Mouse (Mus musculus) hindbrain, embryonic 10.5 days (tissue): Measurements from ENCODE around the gene Ifnar2. TPM values are rescaled to one million over a fixed set of nuclear protein-coding genes. Genes with fewer than 3 reads are reported as not detected.
A peak's percentile ranks its signal among the peaks of the same experiment; 100 is the strongest.
"Not testable (repeated sequence)": the region's sequence is repeated elsewhere in the genome, so short reads cannot be mapped to it uniquely, and the experiment has no call there.

Experiments
- DNase-seq: peaks from one replicate; pipeline ENCODE4 v3.0.0-alpha.2; 2017; ENCODE audit warnings: low spot score
- H3K27ac ChIP-seq: fragments of 300-500 bp; sonication (generic); 2 replicates; pipeline ENCODE4 v1.5.1; 2016; ENCODE audit warnings: mild to moderate bottlenecking, moderate library complexity
- H3K27me3 ChIP-seq: fragments of 300-500 bp; sonication (generic); 2 replicates; pipeline ENCODE4 v1.6.1; 2016; ENCODE audit warnings: mild to moderate bottlenecking; ENCODE audit not compliant: poor library complexity, insufficient read depth, severe bottlenecking
- H3K36me3 ChIP-seq: fragments of 300-500 bp; sonication (generic); 2 replicates; pipeline ENCODE4 v1.6.1; 2016; ENCODE audit warnings: mild to moderate bottlenecking, moderate library complexity
- H3K4me1 ChIP-seq: fragments of 300-500 bp; sonication (generic); replicated peaks from 2 replicates; pipeline ENCODE4 v1.6.1; 2016; ENCODE audit warnings: mild to moderate bottlenecking
- H3K4me3 ChIP-seq: fragments of 300-500 bp; sonication (generic); 2 replicates; pipeline ENCODE4 v1.5.1; 2016; ENCODE audit warnings: mild to moderate bottlenecking, moderate library complexity
- H3K9me3 ChIP-seq: fragments of 300-500 bp; sonication (generic); 2 replicates; pipeline ENCODE4 v1.6.1; 2016; ENCODE audit warnings: mild to moderate bottlenecking, moderate library complexity
- WGBS: fragments of 180-500 bp; shearing (Covaris S2); methylation state at CpG from one replicate; pipeline ENCODE4 v1.1.7; 2016; 5-methylcytosine and 5-hydroxymethylcytosine counted together
- polyA plus RNA-seq: library from polyadenylated mRNA; unstranded; fragments of >200 nt; fragmentation: Nextera tagmentation; extraction: Ambion mirVana; gene quantifications from 2 replicates; pipeline ENCODE4 v1.2.1, GENCODE M21; 2016

Ifnar2 gene
- polyA plus RNA-seq, 1 experiment from 2014 or later: 29.3 TPM

DNA sequence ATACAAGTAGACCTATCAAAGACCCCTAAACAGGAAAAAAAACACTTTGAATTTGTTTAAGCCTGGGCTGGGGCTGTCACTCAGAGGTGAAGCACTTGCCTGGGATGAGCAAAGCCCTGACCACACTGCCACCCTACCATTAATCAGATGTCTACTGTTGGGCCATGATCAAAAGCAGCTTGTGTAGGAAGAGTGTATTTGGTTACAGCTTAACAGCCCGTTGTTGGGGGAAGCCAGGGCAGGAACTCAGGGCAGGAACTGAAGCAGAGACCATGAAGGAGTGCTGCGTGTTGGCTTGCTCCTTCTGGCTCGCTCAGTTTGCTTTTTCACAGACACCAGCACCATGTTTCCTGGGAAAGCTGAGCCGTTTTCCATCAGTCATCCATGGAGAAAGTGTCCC is 54.0 kb downstream of the Ifnar2 start:
- no peaks in the 10 kb centered on the region for H3K36me3 ChIP-seq
- no peaks in the 10 kb centered on the region for H3K27me3 ChIP-seq
- no peak overlapping the region for H3K27ac ChIP-seq
- WGBS: 88% methylated on average over 4 of the region's 4 CpGs
- H3K9me3 ChIP-seq: no peaks in the 10 kb centered on the region; the same call in 1 of the 2 replicates
- no peak for DNase-seq
- H3K4me3 ChIP-seq: no peak overlapping the region
- no peaks in the 10 kb centered on the region for H3K4me1 ChIP-seq

DNA sequence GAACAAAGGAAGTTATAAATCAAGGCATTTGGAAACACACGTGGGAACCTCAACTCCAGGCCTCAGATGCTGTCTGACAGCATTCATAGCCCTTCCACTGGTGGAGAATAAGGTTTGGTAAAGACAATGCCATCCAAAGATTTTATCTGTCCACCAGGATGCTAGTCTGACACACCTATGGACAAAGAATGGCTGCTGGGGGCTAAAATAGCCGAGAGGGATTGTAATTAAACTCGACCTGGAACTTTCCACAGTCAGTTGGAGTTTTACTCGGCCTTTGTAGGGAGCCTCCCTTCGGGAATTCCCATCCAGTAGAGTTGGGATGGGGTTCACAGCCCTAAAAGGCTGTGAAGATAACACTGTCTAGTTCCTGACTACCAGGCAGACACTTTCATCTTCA is 54.9 kb downstream of the Ifnar2 start:
- Histone ChIP-seq H3K4me1 (peaks cover under 1% of the 10 kb centered on the region; the same call in 1 of the 2 replicates), H3K27me3 (no peaks in the 10 kb centered on the region)
- WGBS: 79% methylated on average over 5 of the region's 5 CpGs

DNA sequence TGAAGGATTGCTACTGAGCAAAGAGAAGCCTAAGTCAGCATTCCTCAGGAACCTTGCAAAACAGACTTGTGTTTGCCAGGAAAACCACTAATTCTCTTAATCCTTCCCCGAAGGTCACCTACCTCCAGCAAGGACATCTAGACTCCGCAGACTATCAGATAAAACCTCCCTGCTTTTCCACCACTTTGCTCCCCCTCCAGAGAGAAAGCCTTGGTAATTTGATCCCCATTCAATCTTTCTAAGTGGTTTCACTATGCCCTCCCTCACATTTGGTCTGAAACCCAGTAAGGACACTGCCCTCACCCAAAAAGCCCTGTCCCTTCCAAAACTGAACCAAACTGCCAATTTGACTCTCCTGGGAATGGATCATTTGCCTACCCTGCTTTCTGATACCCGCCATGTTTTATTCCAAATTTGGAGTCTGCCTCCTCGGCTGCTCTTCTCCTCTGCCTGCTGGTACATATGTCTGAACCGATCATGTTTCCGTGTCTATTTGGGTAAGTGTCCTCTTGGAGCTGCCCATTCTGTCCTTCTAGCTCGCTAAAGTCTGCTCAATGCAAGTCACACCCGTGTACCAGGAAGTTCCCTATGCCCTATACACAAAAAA is 55.8 kb downstream of the Ifnar2 start:
- DNase-seq: no peak
- no peak overlapping the region for H3K27ac ChIP-seq
- H3K9me3 ChIP-seq: no peaks in the 10 kb centered on the region; the same call in 1 of the 2 replicates
- H3K4me3 ChIP-seq: no peak overlapping the region
- no peaks in the 10 kb centered on the region for H3K27me3 ChIP-seq
- H3K4me1 ChIP-seq: peaks cover 9% of the 10 kb centered on the region
- 78% methylated on average over 8 of the region's 8 CpGs for WGBS
- no peaks in the 10 kb centered on the region for H3K36me3 ChIP-seq

More for the DNA sequence above, 54.9 kb downstream of the Ifnar2 start:
- DNase-seq: no peak
- Histone ChIP-seq H3K9me3 (no peaks in the 10 kb centered on the region; the same call in 1 of the 2 replicates), H3K36me3 (no peaks in the 10 kb centered on the region), H3K4me3 (no peak overlapping the region), H3K27ac (no peak overlapping the region)

DNA sequence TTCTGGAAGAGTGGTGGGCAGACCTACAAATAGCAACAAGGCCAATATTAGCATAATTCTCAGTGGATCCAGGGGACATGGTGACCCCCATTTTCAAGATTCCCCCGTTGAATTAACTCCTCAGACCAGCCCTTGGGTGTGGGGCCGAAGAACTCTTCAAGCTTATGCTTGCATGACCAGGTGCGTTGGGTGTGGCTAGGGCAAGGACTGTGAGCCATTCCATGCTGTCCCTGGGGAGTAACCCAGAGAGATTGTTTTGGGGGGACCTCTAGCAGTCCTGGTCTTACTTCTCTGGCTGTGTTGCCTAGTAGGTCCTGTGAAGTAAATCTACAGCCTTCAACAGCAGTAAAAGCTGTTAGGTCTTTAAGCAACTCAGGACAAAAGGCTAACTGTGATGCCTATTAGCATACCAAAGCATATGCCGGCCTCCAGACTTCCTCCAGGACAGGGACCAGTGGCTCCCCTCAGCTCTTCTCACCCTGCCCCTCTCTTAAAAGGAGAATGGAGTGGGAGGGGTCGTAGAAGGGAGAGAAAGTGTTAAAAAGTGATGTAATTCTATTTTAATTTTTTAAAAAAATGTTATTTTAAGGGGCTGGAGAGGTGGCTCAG is 60.2 kb downstream of the Ifnar2 start:
- Histone ChIP-seq H3K36me3 (no peaks in the 10 kb centered on the region), H3K4me3 (no peak overlapping the region), H3K4me1 (peaks cover 12% of the 10 kb centered on the region), H3K9me3 (no peaks in the 10 kb centered on the region; the same call in 1 of the 2 replicates), H3K27me3 (no peaks in the 10 kb centered on the region), H3K27ac (no peak overlapping the region)
- no peak for DNase-seq
- 32% methylated on average over 5 of the region's 5 CpGs for WGBS

DNA sequence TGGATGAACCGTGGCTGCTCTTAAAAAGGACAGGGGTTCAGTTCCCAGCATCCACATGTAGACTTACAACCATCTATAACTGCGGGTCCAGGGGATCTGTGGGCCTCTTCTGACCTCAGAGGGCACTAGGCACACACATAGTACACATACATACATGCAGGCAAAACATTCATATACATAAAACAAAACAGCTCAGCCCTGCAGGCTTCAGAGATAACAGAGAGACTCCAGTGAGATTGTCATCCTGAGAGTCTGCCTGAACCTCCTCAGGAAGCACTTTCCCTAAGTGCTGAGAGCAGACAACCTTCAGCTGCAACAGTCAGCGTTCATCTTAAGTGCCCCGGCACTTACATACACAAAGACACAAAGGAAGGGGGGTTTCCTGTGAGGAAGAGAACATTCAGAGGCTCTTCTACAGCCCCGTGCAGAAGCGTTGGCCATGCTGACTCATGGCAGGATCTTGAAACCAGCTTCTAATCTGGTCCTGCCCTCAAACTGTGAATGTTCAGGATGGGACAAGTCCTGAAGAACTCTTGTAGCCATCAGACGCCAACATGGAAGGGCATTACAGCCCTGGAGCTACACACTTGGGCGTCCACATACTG is 60.8 kb downstream of the Ifnar2 start:
- Histone ChIP-seq H3K36me3 (no peaks in the 10 kb centered on the region), H3K27ac (no peak overlapping the region), H3K27me3 (no peaks in the 10 kb centered on the region), H3K9me3 (no peaks in the 10 kb centered on the region; the same call in 1 of the 2 replicates), H3K4me1 (peaks cover 12% of the 10 kb centered on the region), H3K4me3 (no peak overlapping the region)
- no peak for DNase-seq
- WGBS: 65% methylated on average over 8 of the region's 8 CpGs

DNA sequence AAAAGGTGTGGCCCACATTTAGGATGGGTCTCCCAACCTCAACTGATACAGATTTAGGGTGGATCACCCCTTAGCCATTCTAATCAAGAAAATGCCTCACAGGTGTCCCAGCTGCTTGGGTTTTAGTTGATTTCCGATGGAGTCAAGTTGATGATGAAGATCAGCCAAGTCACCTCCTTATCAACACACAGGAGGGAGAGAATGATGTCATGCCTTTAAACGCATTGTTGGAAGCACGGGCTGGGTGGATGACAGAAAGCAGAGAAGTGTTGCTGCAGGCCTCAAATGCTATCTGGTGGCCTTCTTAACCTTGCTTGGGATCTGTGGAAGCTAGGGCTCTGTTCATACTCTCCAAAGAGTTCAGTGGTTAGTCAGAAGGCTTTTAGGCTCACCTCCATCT is 61.5 kb downstream of the Ifnar2 start:
- Histone ChIP-seq H3K27me3 (no peaks in the 10 kb centered on the region), H3K9me3 (no peaks in the 10 kb centered on the region), H3K36me3 (no peaks in the 10 kb centered on the region), H3K4me3 (no peak overlapping the region), H3K4me1 (peaks cover 12% of the 10 kb centered on the region), H3K27ac (no peak overlapping the region)
- DNase-seq: no peak
- WGBS: 87% methylated on average over 3 of the region's 3 CpGs

DNA sequence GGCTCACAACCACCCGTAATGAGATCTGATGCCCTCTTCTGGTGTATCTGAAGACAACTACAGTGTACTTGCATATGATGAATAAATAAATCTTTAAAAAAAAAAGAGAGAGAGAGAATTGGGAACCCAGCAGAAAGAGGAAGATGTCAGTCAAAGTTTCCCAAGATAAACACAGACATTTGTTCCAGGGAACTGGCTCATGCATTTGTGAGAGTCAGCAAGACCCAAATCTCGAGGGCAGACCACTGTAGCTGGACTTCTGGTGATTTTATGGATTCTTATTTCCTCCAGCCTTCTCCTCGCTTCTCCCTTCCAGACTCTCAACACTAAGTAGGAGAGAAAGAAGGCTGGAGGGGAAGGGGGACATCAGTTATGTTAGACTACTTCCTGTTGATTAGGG is 65.5 kb downstream of the Ifnar2 start:
- Histone ChIP-seq H3K4me1 (peaks cover 10% of the 10 kb centered on the region), H3K27ac (no peak overlapping the region), H3K9me3 (no peaks in the 10 kb centered on the region), H3K36me3 (no peaks in the 10 kb centered on the region), H3K4me3 (no peak overlapping the region), H3K27me3 (no peaks in the 10 kb centered on the region)
- WGBS: 80% methylated on average over 3 of the region's 3 CpGs
- DNase-seq: no peak

DNA sequence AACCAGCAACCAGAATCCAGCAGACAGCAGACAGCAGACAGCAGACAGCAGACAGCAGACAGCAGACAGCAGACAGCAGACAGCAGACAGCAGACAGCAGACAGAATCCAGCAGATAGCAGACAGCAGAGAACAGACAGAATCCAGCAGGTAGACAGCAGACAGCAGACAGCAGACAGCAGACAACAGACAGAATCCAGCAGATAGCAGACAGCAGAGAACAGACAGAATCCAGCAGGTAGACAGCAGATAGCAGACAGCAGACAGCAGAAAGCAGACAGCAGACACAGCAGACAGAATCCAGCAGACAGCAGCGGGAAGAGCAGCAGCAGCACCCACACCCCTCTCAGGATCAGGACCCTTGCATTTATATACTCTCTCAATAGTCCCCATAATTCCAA is 66.0 kb downstream of the Ifnar2 start:
- not testable (repeated sequence) for DNase-seq, H3K27me3 ChIP-seq, H3K9me3 ChIP-seq, H3K27ac ChIP-seq, H3K4me3 ChIP-seq, H3K36me3 ChIP-seq, H3K4me1 ChIP-seq
- 83% methylated on average over 1 of the region's 1 CpGs for WGBS

DNA sequence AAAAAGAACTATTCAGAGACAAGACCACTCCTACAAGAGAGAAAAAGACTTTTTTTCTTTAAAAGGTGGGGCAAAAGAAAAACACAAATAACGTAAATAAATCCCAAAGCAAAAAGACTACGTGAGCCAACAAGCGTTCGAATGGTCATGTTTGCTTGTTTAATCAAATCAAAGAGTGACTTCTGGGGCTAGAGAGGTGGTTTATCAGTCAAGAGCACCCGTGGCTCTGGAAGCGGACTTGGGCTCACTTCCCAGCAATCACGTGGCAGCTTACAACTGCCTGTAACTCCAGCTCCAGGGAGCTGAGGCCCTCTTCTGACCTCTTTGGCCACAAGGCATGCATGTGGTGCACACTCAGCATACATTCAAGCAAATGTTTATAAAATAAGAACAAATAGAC is 68.8 kb downstream of the Ifnar2 start:
- Histone ChIP-seq H3K27ac (peak overlapping the region; percentile 50; the same call in 1 of the 2 replicates), H3K4me1 (peaks cover 5% of the 10 kb centered on the region; the same call in 1 of the 2 replicates), H3K36me3 (no peaks in the 10 kb centered on the region), H3K9me3 (no peaks in the 10 kb centered on the region), H3K4me3 (no peak overlapping the region), H3K27me3 (no peaks in the 10 kb centered on the region)
- WGBS: 74% methylated on average over 7 of the region's 7 CpGs
- no peak for DNase-seq

DNA sequence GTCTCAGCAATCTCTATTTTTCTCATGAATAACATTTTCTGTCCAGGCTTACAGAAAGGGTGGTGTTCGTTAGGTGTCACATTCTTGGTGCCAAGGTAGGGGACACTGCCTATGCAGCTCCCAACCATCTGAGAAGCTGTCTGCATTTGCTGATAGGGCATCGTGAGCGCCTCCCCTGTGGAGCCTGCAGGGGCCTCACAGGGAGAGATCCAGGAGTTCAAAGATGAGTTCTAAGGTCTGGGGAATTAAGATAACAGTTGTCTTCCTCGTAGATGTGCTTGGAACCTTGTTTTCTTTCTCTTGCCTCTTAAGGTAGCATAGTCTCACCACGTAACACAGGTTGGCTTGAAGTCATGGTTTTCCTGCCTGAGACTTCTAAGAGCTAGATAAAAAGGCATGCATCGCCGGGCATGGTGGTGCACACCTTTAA is 69.2 kb downstream of the Ifnar2 start:
- no peak overlapping the region for H3K27ac ChIP-seq
- H3K4me3 ChIP-seq: no peak overlapping the region
- H3K36me3 ChIP-seq: no peaks in the 10 kb centered on the region
- no peaks in the 10 kb centered on the region for H3K27me3 ChIP-seq
- 74% methylated on average over 7 of the region's 7 CpGs for WGBS
- H3K9me3 ChIP-seq: no peaks in the 10 kb centered on the region
- H3K4me1 ChIP-seq: peaks cover 5% of the 10 kb centered on the region; the same call in 1 of the 2 replicates
- no peak for DNase-seq

DNA sequence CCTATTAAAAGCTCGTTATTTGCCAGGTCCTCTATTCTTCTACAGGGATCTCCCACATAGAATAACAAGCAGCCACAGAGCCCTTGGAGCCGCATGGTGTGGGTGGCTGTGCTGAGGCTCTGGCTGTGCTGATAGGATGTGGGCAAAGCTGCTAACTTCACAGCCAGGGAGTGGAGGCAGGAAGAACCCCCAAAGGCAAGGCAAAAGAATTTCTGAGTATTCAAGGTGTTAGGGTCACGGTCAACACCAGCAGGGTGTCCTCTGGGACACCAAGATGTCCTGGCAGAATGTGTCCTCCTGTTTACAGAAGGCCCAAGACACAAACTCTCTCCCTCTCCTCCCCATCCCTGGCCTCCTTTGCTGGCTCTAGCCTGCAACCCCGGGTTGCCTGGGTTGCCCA is 69.9 kb downstream of the Ifnar2 start:
- no peaks in the 10 kb centered on the region for H3K9me3 ChIP-seq
- no peak overlapping the region for H3K4me3 ChIP-seq
- H3K27ac ChIP-seq: peak overlapping the region; percentile 56; the same call in 1 of the 2 replicates
- no peaks in the 10 kb centered on the region for H3K36me3 ChIP-seq
- DNase-seq: no peak
- peaks cover 5% of the 10 kb centered on the region; the same call in 1 of the 2 replicates for H3K4me1 ChIP-seq
- WGBS: 72% methylated on average over 4 of the region's 4 CpGs
- H3K27me3 ChIP-seq: no peaks in the 10 kb centered on the region

DNA sequence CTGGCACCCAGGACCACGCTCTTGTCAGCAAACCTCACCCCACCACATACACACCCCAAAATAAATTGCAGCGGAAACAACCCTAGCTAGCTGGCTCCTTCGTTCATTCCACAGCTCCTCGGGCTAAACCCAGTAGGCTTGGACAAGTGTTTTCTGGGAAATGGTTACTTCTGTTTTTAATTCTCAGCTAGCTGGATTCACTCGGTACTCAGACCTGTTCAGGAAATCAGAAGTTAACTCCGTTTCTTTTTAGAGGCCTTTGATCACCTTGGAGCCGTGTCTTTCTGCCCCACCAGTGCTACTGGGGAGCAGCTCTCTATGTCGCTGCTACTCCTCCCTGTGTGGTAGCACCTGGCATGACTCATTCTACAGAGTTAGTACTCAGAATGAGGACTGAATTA is 70.6 kb downstream of the Ifnar2 start:
- no peak for DNase-seq
- H3K9me3 ChIP-seq: no peaks in the 10 kb centered on the region
- peaks cover 5% of the 10 kb centered on the region; the same call in 1 of the 2 replicates for H3K4me1 ChIP-seq
- no peaks in the 10 kb centered on the region for H3K36me3 ChIP-seq
- 87% methylated on average over 8 of the region's 8 CpGs for WGBS
- H3K27me3 ChIP-seq: no peaks in the 10 kb centered on the region
- H3K27ac ChIP-seq: no peak overlapping the region
- no peak overlapping the region for H3K4me3 ChIP-seq

DNA sequence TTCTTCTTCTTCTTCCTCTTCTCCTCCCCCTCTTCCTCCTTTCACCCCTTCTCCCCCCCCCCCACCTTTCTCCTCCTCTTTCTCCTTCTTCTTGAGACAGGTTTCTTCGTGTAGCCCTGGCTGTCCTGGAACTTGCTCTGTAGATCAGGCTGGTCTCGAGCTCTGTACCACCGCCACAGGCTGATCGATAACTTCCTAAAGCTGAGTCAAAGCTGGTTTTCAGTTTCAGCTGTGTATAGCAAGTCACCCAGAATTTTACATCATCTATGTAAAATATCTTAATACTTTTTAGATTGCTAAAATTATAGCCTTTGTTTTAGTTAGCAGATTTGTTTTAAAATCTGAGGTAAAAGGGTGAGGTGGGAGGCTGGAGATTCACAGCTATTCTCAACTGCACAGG is 72.3 kb downstream of the Ifnar2 start:
- H3K27me3 ChIP-seq: no peaks in the 10 kb centered on the region
- no peaks in the 10 kb centered on the region for H3K9me3 ChIP-seq
- peaks cover 5% of the 10 kb centered on the region; the same call in 1 of the 2 replicates for H3K4me1 ChIP-seq
- no peak overlapping the region for H3K4me3 ChIP-seq
- 88% methylated on average over 4 of the region's 4 CpGs for WGBS
- no peak for DNase-seq
- H3K27ac ChIP-seq: no peak overlapping the region
- H3K36me3 ChIP-seq: no peaks in the 10 kb centered on the region
